24 mouse cellular contexts compared by ENCODE assay signal in genomic region chr7:37559851-37560250, GRCm38 (mm10).
"Had no signal": no experiment of that assay in that cellular context is flagged by ENCODE, and none has a peak within 500 bp of the region (broad histone marks: within the 10 kb centered on the region; RNA-seq: fewer than 3 reads in every experiment).

No protein-coding gene starts in this region.

- DNase-seq: kidney, postnatal 25 days; layer of hippocampus, adult 9-11 months; liver, postnatal 0 days; lung, embryonic 14.5 days; midbrain, embryonic 14.5 days; right cerebral cortex, adult 18-20 months; right cerebral cortex, postnatal 14 days; right cerebral cortex, postnatal 4 days; thymus, adult 2 months; thymus, postnatal 14 days; thymus, postnatal 4 days had no signal

- H3K36me3 ChIP-seq: limb, embryonic 12.5 days; limb, embryonic 15.5 days; neural tube, embryonic 12.5 days; neural tube, embryonic 15.5 days had no signal

- H3K4me3 ChIP-seq: layer of hippocampus, adult 2 months; limb, embryonic 12.5 days; limb, embryonic 15.5 days; megakaryocyte, embryonic 14.5 days; neural tube, embryonic 12.5 days; neural tube, embryonic 15.5 days had no signal

- H3K9ac ChIP-seq: limb, embryonic 12.5 days; limb, embryonic 15.5 days; liver, embryonic 14.5 days; liver, postnatal 0 days; lung, embryonic 14.5 days; neural tube, embryonic 12.5 days; neural tube, embryonic 15.5 days had no signal

- H3K9me3 ChIP-seq: limb, embryonic 12.5 days; limb, embryonic 15.5 days; neural tube, embryonic 12.5 days; neural tube, embryonic 15.5 days had no signal

- H3K4me2 ChIP-seq: limb, embryonic 12.5 days; limb, embryonic 15.5 days; liver, embryonic 11.5 days; lung, embryonic 14.5 days; midbrain, embryonic 11.5 days; neural tube, embryonic 12.5 days; neural tube, embryonic 15.5 days had no signal

- ATAC-seq: liver, postnatal 0 days; lung, postnatal 0 days had no signal

- H3K27ac ChIP-seq: kidney, postnatal 0 days; layer of hippocampus, adult 2 months; limb, embryonic 12.5 days; limb, embryonic 15.5 days; liver, embryonic 14.5 days; macrophage; neural tube, embryonic 12.5 days; neural tube, embryonic 15.5 days; stomach, postnatal 0 days had no signal

- H3K27me3 ChIP-seq: limb, embryonic 15.5 days; megakaryocyte, embryonic 14.5 days; neural tube, embryonic 12.5 days; neural tube, embryonic 15.5 days had no signal
